Comparison of ENCODE assay signal across 27 mouse cellular contexts in genomic region chr15:51637570-51637969, GRCm38 (mm10).
"Had no signal": no experiment of that assay in that cellular context is flagged by ENCODE, and none has a peak within 500 bp of the region (broad histone marks: within the 10 kb centered on the region; RNA-seq: fewer than 3 reads in every experiment).

No protein-coding gene starts in this region.

- H3K4me1 ChIP-seq: embryonic facial prominence, embryonic 12.5 days had no signal

- H3K27me3 ChIP-seq: embryonic facial prominence, embryonic 12.5 days; embryonic facial prominence, embryonic 13.5 days; embryonic facial prominence, embryonic 15.5 days; forebrain, embryonic 12.5 days; forebrain, embryonic 13.5 days; forebrain, embryonic 15.5 days had no signal

- H3K9me3 ChIP-seq: embryonic facial prominence, embryonic 10.5 days; embryonic facial prominence, embryonic 12.5 days; embryonic facial prominence, embryonic 13.5 days; embryonic facial prominence, embryonic 15.5 days; forebrain, embryonic 10.5 days; forebrain, embryonic 12.5 days; forebrain, embryonic 13.5 days; forebrain, embryonic 15.5 days had no signal

- DNase-seq: cerebellum, adult 8-10 months; cerebellum, adult 9-10 months; cerebellum, adult 9-11 months; cerebellum, postnatal 10 days; cerebellum, postnatal 14 days; cerebellum, postnatal 25 days; cerebellum, postnatal 36 days; embryo, embryonic 11 days; forebrain, postnatal 0 days; gastrocnemius, adult 2 months; gastrocnemius, postnatal 10 days; gastrocnemius, postnatal 14 days; gastrocnemius, postnatal 25 days; gastrocnemius, postnatal 36 days; heart, adult 11 months; heart, adult 18-20 months; heart, adult 2 months had no signal

- H3K4me2 ChIP-seq: embryonic facial prominence, embryonic 12.5 days; embryonic facial prominence, embryonic 13.5 days; embryonic facial prominence, embryonic 15.5 days; forebrain, embryonic 12.5 days; forebrain, embryonic 13.5 days; forebrain, embryonic 15.5 days had no signal

- ATAC-seq: forebrain, embryonic 13.5 days; forebrain, embryonic 14.5 days; forebrain, embryonic 15.5 days; forebrain, postnatal 0 days had no signal

- H3K27ac ChIP-seq: embryonic facial prominence, embryonic 10.5 days; embryonic facial prominence, embryonic 12.5 days; embryonic facial prominence, embryonic 13.5 days; embryonic facial prominence, embryonic 15.5 days; forebrain, embryonic 10.5 days; forebrain, embryonic 12.5 days; forebrain, embryonic 13.5 days; forebrain, embryonic 15.5 days; gastrocnemius, adult 2 months; heart, adult 2 months had no signal

- H3K4me3 ChIP-seq: embryonic facial prominence, embryonic 10.5 days; embryonic facial prominence, embryonic 12.5 days; embryonic facial prominence, embryonic 13.5 days; embryonic facial prominence, embryonic 15.5 days; erythroblast, embryonic 14.5 days; forebrain, embryonic 10.5 days; forebrain, embryonic 12.5 days; forebrain, embryonic 13.5 days; forebrain, embryonic 15.5 days; gastrocnemius, adult 2 months; heart, adult 2 months had no signal

- H3K36me3 ChIP-seq: embryonic facial prominence, embryonic 10.5 days; embryonic facial prominence, embryonic 12.5 days; embryonic facial prominence, embryonic 13.5 days; embryonic facial prominence, embryonic 15.5 days; forebrain, embryonic 10.5 days; forebrain, embryonic 12.5 days; forebrain, embryonic 15.5 days had no signal

- H3K9ac ChIP-seq: embryonic facial prominence, embryonic 12.5 days; embryonic facial prominence, embryonic 13.5 days; embryonic facial prominence, embryonic 15.5 days; forebrain, embryonic 12.5 days; forebrain, embryonic 13.5 days; forebrain, embryonic 15.5 days; forebrain, postnatal 0 days had no signal
